Mouse (Mus musculus) layer of hippocampus, adult 8-10 months (tissue): ENCODE measurements around the gene Tcfl5. TPM values are rescaled to one million over a fixed set of nuclear protein-coding genes. Genes with fewer than 3 reads are reported as not detected.

Experiments
- DNase-seq, 2 experiments: peaks; one replicate each; pipeline ENCODE4 v3.0.0; 2022; ENCODE audit warnings: low spot score in 2 of 2
- total RNA-seq, 4 experiments: library from RNA; stranded (reverse); gene quantifications; 2 replicates each; pipeline ENCODE4 v1.2.4; 2022

Gene Tcfl5
- total RNA-seq: under 1 TPM; 0.20 to 0.45 (median 0.28) TPM

GRCm38 (mm10) chr2:180642555-180643260 lies at the start of gene Tcfl5:
Gene Tcfl5, minus strand, starts transcription at chr2:180642708.
- no peak for DNase-seq

- DNase-seq: no peak
These were observed 47.3 kb upstream of the Tcfl5 start for GRCm38 (mm10) chr2:180689841-180690240.

- no peak for DNase-seq
These were observed 41.5 kb upstream of the Tcfl5 start for GRCm38 (mm10) chr2:180684031-180684430.

GRCm38 (mm10) chr2:180683524-180683923 lies 41.0 kb upstream of the Tcfl5 start:
- no peak for DNase-seq

- no peak for DNase-seq
These were observed 38.7 kb upstream of the Tcfl5 start for GRCm38 (mm10) chr2:180681225-180681624.

GRCm38 (mm10) chr2:180678609-180679140 lies 36.2 kb upstream of the Tcfl5 start:
- peak; percentile 51 to 72 for DNase-seq

- DNase-seq: no peak
These were observed 34.2 kb upstream of the Tcfl5 start for GRCm38 (mm10) chr2:180676706-180677105.

- no peak for DNase-seq
These were observed 19.5 kb upstream of the Tcfl5 start for GRCm38 (mm10) chr2:180662008-180662407.

GRCm38 (mm10) chr2:180660521-180660920 lies 18.0 kb upstream of the Tcfl5 start:
- DNase-seq: no peak

- DNase-seq: no peak
These were observed 17.0 kb upstream of the Tcfl5 start for GRCm38 (mm10) chr2:180659353-180660150.

- DNase-seq: no peak
These were observed 15.9 kb upstream of the Tcfl5 start for GRCm38 (mm10) chr2:180658381-180658780.

GRCm38 (mm10) chr2:180657394-180658013 lies 15.0 kb upstream of the Tcfl5 start:
- DNase-seq: peak; percentile 46 to 75

GRCm38 (mm10) chr2:180655150-180655549 lies 12.6 kb upstream of the Tcfl5 start:
- no peak for DNase-seq

GRCm38 (mm10) chr2:180654666-180655065 lies 12.2 kb upstream of the Tcfl5 start:
- DNase-seq: no peak

- no peak for DNase-seq
These were observed 4.3 kb upstream of the Tcfl5 start for GRCm38 (mm10) chr2:180646841-180647240.

- DNase-seq: no peak
These were observed 1.1 kb upstream of the Tcfl5 start for GRCm38 (mm10) chr2:180643626-180644025.

- no peak for DNase-seq
These were observed 643 bp downstream of the Tcfl5 start for GRCm38 (mm10) chr2:180641576-180642554.

- no peak for DNase-seq
These were observed 30.6 kb downstream of the Tcfl5 start for GRCm38 (mm10) chr2:180611882-180612281.

- DNase-seq: no peak
These were observed 32.2 kb downstream of the Tcfl5 start for GRCm38 (mm10) chr2:180610283-180610682.

- DNase-seq: no peak
These were observed 37.7 kb downstream of the Tcfl5 start for GRCm38 (mm10) chr2:180604781-180605180.

GRCm38 (mm10) chr2:180600569-180601021 lies 41.9 kb downstream of the Tcfl5 start:
- peak in 1 of 2 experiments; percentile 46 for DNase-seq
